Mouse (Mus musculus) liver, postnatal 0 days (tissue): Measurements from ENCODE around the gene Vps52. TPM values are rescaled to one million over a fixed set of nuclear protein-coding genes. Genes with fewer than 3 reads are reported as not detected.
"Not testable (repeated sequence)": the region's sequence is repeated elsewhere in the genome, so short reads cannot be mapped to it uniquely, and the experiment has no call there.

Experiments
- ATAC-seq: fragments of 200-750 bp; cut with Nextera tagmentation; 2 replicates; pipeline ENCODE4 v1.8.0; 2017; ENCODE audit warnings: mild to moderate bottlenecking, moderate library complexity
- DNase-seq: peaks from one replicate; pipeline ENCODE4 v3.0.0-alpha.2; 2016
- H3K27ac ChIP-seq: fragments of 300-500 bp; sonication (generic); 2 replicates; pipeline ENCODE4 v1.5.1; 2014; ENCODE audit warnings: antibody characterized with exemption, moderate library complexity, mild to moderate bottlenecking, low read depth
- H3K27me3 ChIP-seq: fragments of 300-500 bp; sonication (generic); 2 replicates; pipeline ENCODE4 v1.6.1; 2014; ENCODE audit warnings: low read length, control low read depth, mixed read lengths; ENCODE audit not compliant: insufficient read depth
- H3K36me3 ChIP-seq: fragments of 300-500 bp; sonication (generic); replicated peaks from 2 replicates; pipeline ENCODE4 v1.6.1; 2014; ENCODE audit warnings: mild to moderate bottlenecking, control low read depth, low read length, moderate library complexity, mixed read lengths; ENCODE audit not compliant: insufficient read depth
- H3K4me1 ChIP-seq: fragments of 300-500 bp; sonication (generic); 2 replicates; pipeline ENCODE4 v1.6.1; 2014; ENCODE audit warnings: antibody characterized with exemption, mild to moderate bottlenecking, control low read depth; ENCODE audit not compliant: insufficient read depth
- H3K4me2 ChIP-seq: fragments of 300-500 bp; sonication (generic); 2 replicates; pipeline ENCODE4 v1.6.1; 2014; ENCODE audit warnings: low read depth, mild to moderate bottlenecking, low read length, moderate library complexity, mixed read lengths
- H3K4me3 ChIP-seq: fragments of 300-500 bp; sonication (generic); 2 replicates; pipeline ENCODE4 v1.5.1; 2014; ENCODE audit warnings: low read depth, low read length
- H3K9ac ChIP-seq: fragments of 300-500 bp; sonication (generic); replicated peaks from 2 replicates; pipeline ENCODE4 v1.6.1; 2014; ENCODE audit warnings: mild to moderate bottlenecking, moderate library complexity
- H3K9me3 ChIP-seq: fragments of 300-500 bp; sonication (generic); 2 replicates; pipeline ENCODE4 v1.6.1; 2016; ENCODE audit warnings: mild to moderate bottlenecking, control low read depth, low read length, mixed read lengths
- CTCF ChIP-seq: sonication (generic); IDR thresholded peaks from 2 replicates; pipeline ENCODE4 v1.5.1; 2016; ENCODE audit warnings: antibody characterized with exemption, low read depth
- EP300 ChIP-seq: IDR thresholded peaks from 2 replicates; pipeline ENCODE4 v1.6.1; 2016; ENCODE audit warnings: antibody characterized with exemption, low read depth, mild to moderate bottlenecking
- WGBS: fragments of 180-500 bp; shearing (Covaris S2); extraction: QIAGEN DNeasy Blood & Tissue Kit; methylation state at CpG from one replicate; pipeline ENCODE4 v1.1.7; 2014; ENCODE audit not compliant: insufficient replicate concordance; 5-methylcytosine and 5-hydroxymethylcytosine counted together
- polyA plus RNA-seq: library from polyadenylated mRNA; unstranded; fragments of >200 nt; fragmentation: Nextera tagmentation; extraction: Ambion mirVana; gene quantifications from 2 replicates; pipeline ENCODE4 v1.2.1, GENCODE M21; 2015

The Vps52 gene
- polyA plus RNA-seq, 1 experiment from 2014 or later, result 13.4 TPM

- H3K36me3 ChIP-seq, result peaks cover 6% of the 10 kb centered on the region
- no peaks in the 10 kb centered on the region for H3K27me3 ChIP-seq
- no peaks in the 10 kb centered on the region for H3K9me3 ChIP-seq
- TF ChIP-seq CTCF, result no peak
- no peak for TF ChIP-seq EP300
- peak overlapping the region; percentile 83 for H3K27ac ChIP-seq
- H3K4me1 ChIP-seq, result peaks cover 11% of the 10 kb centered on the region
- WGBS, result 2% methylated on average over 83 of the region's 87 CpGs
- ATAC-seq (peak; percentile 54), DNase-seq (peak; percentile 62)
- H3K4me3 ChIP-seq, result peak overlapping the region; percentile 88
- peak overlapping the region; percentile 86 for H3K9ac ChIP-seq
- peak overlapping the region; percentile 98 for H3K4me2 ChIP-seq
Measured at GRCm38 (mm10) chr17:33999341-34000149, 43.9 kb downstream of the Vps52 start.

- Histone ChIP-seq H3K36me3 (peaks cover 6% of the 10 kb centered on the region), H3K27ac (peak within 1 kb of the TSS; percentile 83), H3K4me2 (peak within 1 kb of the TSS; percentile 98), H3K9ac (peak within 1 kb of the TSS; percentile 86), H3K4me1 (peaks cover 11% of the 10 kb centered on the region), H3K4me3 (peak within 1 kb of the TSS; percentile 88), H3K27me3 (no peaks in the 10 kb centered on the region), H3K9me3 (no peaks in the 10 kb centered on the region)
- DNase-seq (peak; percentile 92), ATAC-seq (peak; percentile 94)
- WGBS, result 2% methylated on average over 29 of the region's 30 CpGs
- no peak for TF ChIP-seq CTCF
- no peak for TF ChIP-seq EP300
Measured at GRCm38 (mm10) chr17:34000150-34000537, 44.5 kb downstream of the Vps52 start, which contains the start of gene H2-K1. TSS of gene H2-K1 (minus strand) at chr17:34000347.

DNA sequence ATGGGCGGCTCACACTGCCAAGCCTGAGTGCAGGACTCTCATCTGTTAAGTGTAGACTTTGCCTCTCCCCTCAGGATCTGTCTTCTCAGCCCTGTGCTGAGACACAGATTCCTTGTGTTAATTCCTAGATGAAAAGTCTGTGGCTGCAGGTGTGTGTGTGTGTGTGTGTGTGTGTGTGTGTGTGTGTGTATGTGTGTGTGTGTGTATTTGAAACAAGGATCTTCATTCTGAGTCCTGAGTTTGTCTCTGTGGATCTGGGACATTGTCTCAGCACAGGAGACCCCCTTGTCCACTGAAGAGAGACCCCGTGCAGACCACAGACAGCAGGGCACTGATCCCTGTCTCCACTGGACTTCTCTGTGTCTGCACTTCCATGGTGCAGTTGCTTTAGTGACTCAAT lies 45.2 kb downstream of the Vps52 start:
- not testable (repeated sequence) for H3K36me3 ChIP-seq, ATAC-seq, H3K27me3 ChIP-seq, H3K9me3 ChIP-seq, DNase-seq, H3K27ac ChIP-seq
- 45% methylated on average over 2 of the region's 2 CpGs for WGBS
- Histone ChIP-seq H3K9ac (peak overlapping the region; percentile 86; the same call in 1 of the 2 replicates), H3K4me3 (peak overlapping the region; percentile 88; the same call in 1 of the 2 replicates), H3K4me2 (peak overlapping the region; percentile 98), H3K4me1 (peaks cover 11% of the 10 kb centered on the region)

- Histone ChIP-seq H3K9me3 (no peaks in the 10 kb centered on the region), H3K27ac (no peak overlapping the region), H3K4me2 (no peak overlapping the region), H3K4me1 (peaks cover 11% of the 10 kb centered on the region), H3K4me3 (no peak overlapping the region), H3K9ac (no peak overlapping the region), H3K36me3 (no peaks in the 10 kb centered on the region), H3K27me3 (no peaks in the 10 kb centered on the region)
- TF ChIP-seq EP300 (no peak), CTCF (peak; percentile 90)
- WGBS, result 6% methylated on average over 5 of the region's 5 CpGs
- DNase-seq (peak; percentile 66), ATAC-seq (no peak)
Measured at GRCm38 (mm10) chr17:34003426-34003825, 47.8 kb downstream of the Vps52 start.

DNA sequence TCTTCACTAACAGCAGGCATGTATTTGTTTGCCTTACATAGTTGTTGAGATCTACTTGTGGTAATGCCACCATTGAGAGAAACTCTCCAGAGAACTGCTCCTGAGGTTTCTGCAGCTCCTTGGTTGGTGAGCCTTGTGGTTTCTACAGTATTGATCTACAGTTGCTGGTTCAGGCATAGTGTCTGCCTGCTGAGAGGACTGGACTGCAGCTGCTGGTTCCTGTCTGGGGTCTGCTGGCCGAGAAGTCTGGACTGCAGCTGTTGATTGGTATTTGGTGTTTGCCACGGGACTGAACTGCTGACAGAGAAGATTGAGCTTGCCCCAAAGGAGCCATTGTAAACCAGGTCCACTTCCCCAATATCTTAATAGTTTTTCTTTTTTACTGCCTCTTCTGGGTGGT lies 51.0 kb downstream of the Vps52 start:
- H3K9ac ChIP-seq, result no peak overlapping the region
- no peak overlapping the region for H3K4me2 ChIP-seq
- no peak for TF ChIP-seq EP300
- no peak for TF ChIP-seq CTCF
- no peaks in the 10 kb centered on the region for H3K4me1 ChIP-seq
- no peak overlapping the region for H3K27ac ChIP-seq
- WGBS, result 31% methylated on average over 2 of the region's 2 CpGs
- DNase-seq (no peak), ATAC-seq (no peak)
- H3K4me3 ChIP-seq, result no peak overlapping the region
- H3K36me3 ChIP-seq, result no peaks in the 10 kb centered on the region
- no peaks in the 10 kb centered on the region for H3K9me3 ChIP-seq
- no peaks in the 10 kb centered on the region for H3K27me3 ChIP-seq

DNA sequence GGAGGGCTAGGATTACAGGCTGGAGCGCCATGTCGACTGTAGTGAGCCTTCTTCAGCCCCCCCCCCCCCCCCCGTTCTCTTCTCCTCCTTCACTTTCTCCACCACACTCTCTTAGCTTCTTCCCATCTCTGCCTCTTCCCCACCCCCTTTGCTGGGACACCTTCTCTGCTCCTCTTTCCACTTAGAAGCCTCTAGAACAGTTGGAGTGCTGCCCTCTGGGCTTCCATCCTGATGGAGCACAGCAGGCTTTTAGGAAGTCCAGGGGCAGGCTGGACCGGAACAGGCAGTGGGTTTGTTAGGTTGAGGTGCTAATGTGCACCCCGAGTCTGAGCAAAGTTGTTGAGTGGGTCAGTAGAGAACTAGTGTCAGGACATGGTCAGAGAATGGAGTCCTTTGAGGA lies 54.5 kb downstream of the Vps52 start:
- no peak overlapping the region for H3K9ac ChIP-seq
- no peaks in the 10 kb centered on the region for H3K9me3 ChIP-seq
- H3K4me2 ChIP-seq, result no peak overlapping the region
- WGBS, result 64% methylated on average over 5 of the region's 5 CpGs
- H3K27me3 ChIP-seq, result no peaks in the 10 kb centered on the region
- H3K36me3 ChIP-seq, result no peaks in the 10 kb centered on the region
- DNase-seq (no peak), ATAC-seq (no peak)
- TF ChIP-seq EP300 (no peak), CTCF (no peak)
- H3K4me3 ChIP-seq, result no peak overlapping the region
- no peak overlapping the region for H3K27ac ChIP-seq
- H3K4me1 ChIP-seq, result no peaks in the 10 kb centered on the region
